Mouse (Mus musculus) NIH3T3 (cell line): Measurements from ENCODE around the gene Hist1h2bn.
A peak's percentile ranks its signal among the peaks of the same experiment; 100 is the strongest.

Source experiments
- DNase-seq: peaks from one replicate; pipeline ENCODE4 v3.0.0-alpha.2; 2012; ENCODE audit warnings: low read depth

The Hist1h2bn gene

GRCm38 (mm10) chr13:21727948-21728572 lies 25.9 kb upstream of the Hist1h2bn start:
- no peak for DNase-seq

- no peak for DNase-seq
Observed at GRCm38 (mm10) chr13:21729544-21729943, 24.4 kb upstream of the Hist1h2bn start.

GRCm38 (mm10) chr13:21733466-21733865 lies 20.5 kb upstream of the Hist1h2bn start:
- DNase-seq = peak; percentile 17

- DNase-seq = peak; percentile 91
Observed at GRCm38 (mm10) chr13:21734010-21734905, 19.7 kb upstream of the Hist1h2bn start.

- peak; percentile 86 for DNase-seq
Observed at GRCm38 (mm10) chr13:21734906-21735767, 18.8 kb upstream of the Hist1h2bn start, which contains the start of gene Hist1h4j. Gene Hist1h4j (plus strand): TSS chr13:21735064.

- no peak for DNase-seq
Observed at GRCm38 (mm10) chr13:21745006-21745405, 8.9 kb upstream of the Hist1h2bn start.

GRCm38 (mm10) chr13:21749387-21750158 lies 4.3 kb upstream of the Hist1h2bn start:
- DNase-seq = peak; percentile 26

- peak; percentile 91 for DNase-seq
Observed at GRCm38 (mm10) chr13:21750159-21751017, 3.5 kb upstream of the Hist1h2bn start, which contains the start of gene Hist1h4k. Gene Hist1h4k (minus strand): TSS chr13:21750505.

GRCm38 (mm10) chr13:21751417-21751816 lies 2.5 kb upstream of the Hist1h2bn start:
- DNase-seq = no peak

GRCm38 (mm10) chr13:21751827-21752226 lies 2.1 kb upstream of the Hist1h2bn start:
- DNase-seq = no peak

GRCm38 (mm10) chr13:21752356-21752755 lies 1.6 kb upstream of the Hist1h2bn start:
- no peak for DNase-seq

GRCm38 (mm10) chr13:21753051-21753523 lies 836 bp upstream of the Hist1h2bn start:
- DNase-seq = peak; percentile 13

- peak; percentile 44 for DNase-seq
Observed at GRCm38 (mm10) chr13:21754294-21755001, 525 bp downstream of the Hist1h2bn start.

- no peak for DNase-seq
Observed at GRCm38 (mm10) chr13:21755707-21756106, 1.8 kb downstream of the Hist1h2bn start.

GRCm38 (mm10) chr13:21778814-21779766 lies 25.2 kb downstream of the Hist1h2bn start:
- DNase-seq = peak; percentile 89

- peak; percentile 80 for DNase-seq
Observed at GRCm38 (mm10) chr13:21779767-21780731, 26.1 kb downstream of the Hist1h2bn start, which contains the start of gene Hist1h1b. Gene Hist1h1b (minus strand): TSS chr13:21780625.

GRCm38 (mm10) chr13:21781021-21781555 lies 27.2 kb downstream of the Hist1h2bn start:
- DNase-seq = no peak
